Mouse (Mus musculus) liver, embryonic 14.5 days (tissue): ENCODE results near the gene Trak2.

Experiments used
- CTCF ChIP-seq: IDR thresholded peaks from 2 replicates; pipeline ENCODE4 v1.5.1; 2016; ENCODE audit warnings: antibody characterized with exemption, low read depth, control low read depth
- EP300 ChIP-seq: IDR thresholded peaks from 2 replicates; pipeline ENCODE4 v1.6.1; 2016; ENCODE audit warnings: antibody characterized with exemption, low read depth

GRCm38 (mm10) chr1:59021556-59021955 is 48.3 kb upstream of the Trak2 start:
- TF ChIP-seq CTCF (no peak), EP300 (no peak)
